Mouse (Mus musculus) megakaryocyte progenitor cell, adult 5-6 weeks (primary cell): ENCODE data around the gene Npepl1. TPM values are rescaled to one million over a fixed set of nuclear protein-coding genes. Genes with fewer than 3 reads are reported as not detected.

Experiments used
- ATAC-seq: replicated peaks from 2 replicates; pipeline ENCODE4 v1.8.0; 2016; ENCODE audit warnings: mild to moderate bottlenecking, moderate TSS enrichment, inconsistent platforms; ENCODE audit not compliant: poor library complexity
- total RNA-seq, 2 experiments: library from RNA; stranded (forward) in 1 of 2; stranded (reverse) in 1 of 2; fragments of 157-497, 149-512 nt in 1 of 2; fragments of 200-1000 nt in 1 of 2; gene quantifications; 2 replicates each; pipeline versions ENCODE4 v1.2.3 to v1.2.4; 2015 to 2017

Npepl1 gene
- total RNA-seq (2015) = 46.8 and 49.6 TPM in 2 replicates
- 28.2 and 31.7 TPM in 2 replicates for total RNA-seq (2017)

DNA sequence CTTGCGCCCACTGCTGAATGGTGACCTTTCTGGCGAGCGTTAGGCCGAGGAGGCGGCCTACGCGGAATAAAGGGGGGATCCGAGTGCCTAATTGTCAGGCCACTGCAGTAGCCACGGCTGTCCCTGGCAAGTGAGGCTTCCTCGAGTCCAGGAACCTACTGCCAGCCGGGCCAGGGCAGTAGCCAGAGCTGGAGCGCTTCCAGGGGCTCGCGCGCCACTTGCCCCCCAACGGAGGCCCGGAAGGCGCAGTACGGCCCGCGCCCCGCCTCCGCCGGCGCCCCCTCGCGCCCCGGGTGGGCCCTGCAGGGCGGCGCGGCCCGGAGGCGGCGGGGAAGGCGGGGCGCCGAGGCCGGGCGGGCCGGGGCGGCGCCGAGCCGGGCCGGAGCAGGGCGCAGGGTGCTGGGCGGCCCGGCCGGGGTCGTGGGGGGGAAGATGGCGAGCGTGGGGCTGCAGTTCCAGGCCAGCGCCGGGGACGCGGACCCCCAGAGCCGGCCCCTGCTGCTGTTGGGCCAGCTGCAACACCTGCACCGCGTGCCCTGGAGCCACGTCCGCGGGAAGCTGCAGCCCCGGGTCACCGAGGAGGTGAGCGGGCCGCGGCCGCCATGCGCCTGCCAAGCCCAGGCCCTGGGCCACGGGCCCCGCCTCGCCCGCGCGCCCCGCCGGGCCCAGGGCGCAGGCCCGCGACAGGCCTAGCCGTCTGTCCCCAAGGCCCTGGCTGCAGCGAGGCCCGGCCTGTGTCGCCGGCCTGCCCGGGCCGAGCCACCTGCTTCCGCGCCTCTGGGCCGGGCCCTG, at the start of gene Npepl1:
Gene Npepl1 (plus strand): TSS at position 359 of the 792 bp plus-strand sequence.
- peak; percentile 67 for ATAC-seq

DNA sequence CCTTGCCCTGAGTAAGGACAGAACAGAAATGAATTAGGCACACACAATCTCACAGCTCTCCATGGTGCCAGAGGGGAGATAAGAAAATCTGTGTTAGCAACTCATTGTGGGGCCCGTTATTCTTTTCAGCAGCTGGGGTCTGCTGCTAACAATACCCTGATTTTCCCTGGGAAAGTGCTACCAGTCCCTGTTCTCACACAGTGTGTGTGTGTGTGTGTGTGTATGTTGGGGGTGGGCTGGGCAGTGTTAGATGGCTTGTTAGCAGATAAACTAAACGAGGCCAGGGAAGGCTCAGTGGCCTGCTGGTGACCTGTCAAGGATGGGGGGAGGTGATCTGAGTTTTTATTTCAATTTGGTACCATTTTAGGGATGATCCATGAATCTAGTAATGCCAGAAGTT, 48.9 kb upstream of the Npepl1 start:
- ATAC-seq = no peak

DNA sequence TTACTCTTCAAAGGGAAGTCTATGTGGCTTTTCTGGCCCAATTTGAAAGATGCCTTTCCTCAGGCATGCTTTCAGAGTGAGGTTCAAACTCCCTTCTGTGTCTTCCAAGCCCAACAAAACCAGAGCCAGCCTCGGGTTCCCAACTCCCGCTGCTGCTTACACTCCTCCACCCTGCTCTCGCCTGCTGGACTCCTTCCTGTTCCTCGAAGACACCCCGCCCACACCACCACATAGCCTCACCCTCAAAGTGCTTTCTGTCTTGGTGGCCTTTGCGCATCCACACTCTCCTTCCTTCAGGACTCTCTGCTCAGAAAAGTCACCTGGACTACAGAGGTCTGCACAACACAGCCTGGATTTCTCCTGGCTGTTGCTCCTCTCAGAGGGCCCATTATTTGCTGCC, 47.1 kb upstream of the Npepl1 start:
- no peak for ATAC-seq

DNA sequence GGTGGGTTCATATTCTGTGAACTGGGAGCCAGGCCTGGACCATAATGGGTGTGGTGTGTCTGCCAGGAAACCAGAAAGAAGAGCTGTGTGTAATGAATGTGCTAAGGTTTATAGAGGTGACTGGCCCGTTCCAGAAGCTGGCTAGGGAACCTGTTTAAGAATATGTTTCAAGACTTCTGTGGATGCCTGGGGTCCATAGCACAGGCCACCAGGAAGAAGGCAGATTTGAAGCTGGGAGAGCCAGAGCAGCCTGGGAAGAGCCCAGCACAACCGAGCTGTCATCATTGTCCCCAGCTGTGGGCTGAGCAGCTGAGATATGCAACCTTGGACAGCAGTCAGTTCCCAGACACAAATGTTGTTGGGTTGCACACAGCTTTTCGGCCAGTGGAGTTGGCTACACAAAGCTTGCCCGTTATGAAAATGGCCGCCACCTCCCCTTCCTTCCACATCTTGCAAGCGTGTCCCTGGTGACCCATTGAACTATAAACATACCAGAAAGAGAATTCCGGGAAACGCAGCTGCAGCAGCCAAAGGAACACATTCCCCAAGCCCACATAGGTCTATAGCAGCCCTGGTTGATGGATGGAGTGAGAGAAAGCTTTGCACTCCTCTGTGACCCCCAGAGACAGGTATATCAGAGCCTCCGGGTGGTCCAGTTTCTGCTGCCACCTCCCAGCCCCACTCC, 46.5 kb upstream of the Npepl1 start:
- no peak for ATAC-seq

DNA sequence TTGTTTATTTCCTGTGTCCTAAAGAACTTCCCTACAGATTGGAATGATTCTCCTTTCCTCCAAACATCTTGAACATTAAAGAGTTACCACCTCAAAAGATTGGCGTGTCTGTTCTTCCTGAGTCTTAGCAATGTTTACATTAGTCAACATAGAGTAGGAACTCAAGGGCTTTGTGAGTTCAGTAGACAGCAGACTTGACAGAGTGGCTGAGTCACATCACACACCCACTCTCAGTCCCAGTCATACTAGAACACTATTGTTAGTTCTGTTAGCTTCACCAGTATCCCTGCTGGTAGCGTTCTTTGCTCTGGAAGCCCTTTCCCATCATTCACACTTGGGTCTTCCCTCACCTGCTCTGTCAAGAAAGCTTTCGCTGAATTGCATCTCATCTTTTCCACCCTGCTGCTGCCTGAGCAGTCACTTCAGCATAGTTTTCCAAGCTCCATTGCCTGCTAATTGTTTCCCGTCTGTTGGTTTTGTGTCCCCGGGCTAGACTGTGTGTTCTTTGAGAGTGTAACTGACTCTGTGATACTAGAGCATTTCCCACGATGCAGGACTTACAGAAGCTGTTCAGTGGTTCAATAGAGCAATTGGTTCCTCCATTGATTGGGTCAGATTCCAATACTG, 42.2 kb upstream of the Npepl1 start:
- no peak for ATAC-seq

DNA sequence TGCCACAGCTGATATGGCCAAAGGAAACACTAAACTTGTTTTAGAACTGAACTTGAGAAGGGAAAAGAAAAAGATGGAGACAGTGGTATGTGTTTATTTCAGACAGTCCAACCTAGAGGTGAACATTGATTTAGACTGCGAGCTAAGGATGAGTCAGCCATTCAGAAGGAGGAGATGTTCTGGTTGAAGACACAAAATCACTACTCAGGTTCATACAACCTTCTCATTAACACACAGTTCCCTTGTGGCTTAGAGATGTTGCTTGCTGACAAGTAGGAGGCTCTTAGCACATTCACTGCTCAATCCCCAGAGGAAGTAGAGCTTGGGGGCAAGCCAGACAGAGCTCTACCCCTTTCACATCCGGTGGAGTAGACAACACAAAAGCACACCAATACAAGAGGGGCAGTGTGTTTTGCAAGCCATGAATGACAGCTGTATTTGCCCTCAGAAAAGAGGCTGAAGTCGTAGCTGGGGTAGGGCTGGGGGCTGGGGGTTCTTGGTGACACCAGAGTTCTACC, 40.6 kb upstream of the Npepl1 start:
- ATAC-seq = peak; percentile 82

DNA sequence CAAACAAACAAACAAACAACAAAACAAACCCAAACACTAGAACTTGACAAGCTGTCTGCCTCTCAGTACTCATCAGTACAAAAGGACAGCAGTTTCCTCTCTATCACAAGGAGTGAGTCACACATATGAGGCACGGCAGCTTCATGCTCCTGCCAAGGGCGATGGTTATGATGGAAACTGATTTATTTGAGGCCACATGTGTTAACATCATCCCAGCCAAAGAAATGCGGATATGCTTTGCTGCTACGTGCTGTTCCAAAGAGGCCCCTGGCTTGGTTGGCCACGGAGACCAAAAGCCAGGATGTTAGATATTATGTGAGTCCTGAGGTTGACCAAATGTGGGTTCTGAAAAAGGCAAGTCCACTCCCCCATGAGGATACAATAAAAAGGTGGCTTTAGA, 38.7 kb upstream of the Npepl1 start:
- ATAC-seq = no peak

DNA sequence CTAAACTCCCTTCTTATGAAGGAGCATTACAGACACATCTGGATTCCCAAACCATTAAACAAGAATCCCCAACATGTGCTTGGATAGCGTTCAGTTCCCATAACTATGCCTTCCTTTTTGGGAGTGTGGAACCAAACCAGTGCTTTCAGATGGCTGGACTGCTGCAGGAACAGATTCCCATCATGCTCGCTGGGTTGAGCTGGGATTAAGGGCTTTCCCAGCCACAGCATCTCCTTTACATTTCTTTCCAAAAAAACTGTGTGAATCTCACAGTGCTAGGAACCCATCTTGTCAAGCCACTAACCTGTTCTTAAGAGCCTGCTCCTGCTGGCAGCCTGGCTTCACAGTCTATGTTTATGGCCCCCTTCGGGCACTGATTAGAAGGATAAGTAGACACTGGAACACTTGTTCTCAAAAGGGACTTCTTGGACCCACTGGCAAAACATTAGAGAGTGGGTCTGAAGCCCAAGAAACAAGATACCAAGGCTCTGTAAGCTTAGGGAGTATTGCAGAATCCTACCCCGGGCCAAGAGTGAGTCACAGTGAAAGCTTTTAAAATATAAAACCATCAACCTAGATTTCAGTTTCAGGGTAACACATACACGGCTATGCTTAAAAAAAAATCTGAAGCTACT, 36.9 kb upstream of the Npepl1 start:
- no peak for ATAC-seq

DNA sequence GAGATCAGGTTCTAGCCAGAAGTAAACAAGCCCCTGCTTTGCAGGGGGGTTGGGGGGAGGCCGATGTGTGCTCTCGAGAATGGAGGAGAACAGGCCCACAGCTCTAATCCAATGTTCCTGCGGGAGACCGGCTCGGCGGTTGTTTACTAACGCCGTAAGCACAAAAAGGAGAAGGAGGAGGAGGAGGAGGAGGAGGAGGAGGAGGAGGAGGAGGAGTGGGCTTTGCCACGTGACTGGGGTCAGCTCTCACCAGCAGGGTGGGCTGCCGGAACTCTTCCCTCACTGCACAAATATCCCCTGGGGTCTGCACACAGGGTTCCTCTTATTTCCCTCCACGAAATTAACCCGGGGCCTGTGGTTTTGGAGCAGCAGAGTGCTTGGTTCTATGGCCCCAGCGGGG, 35.5 kb upstream of the Npepl1 start:
- no peak for ATAC-seq

DNA sequence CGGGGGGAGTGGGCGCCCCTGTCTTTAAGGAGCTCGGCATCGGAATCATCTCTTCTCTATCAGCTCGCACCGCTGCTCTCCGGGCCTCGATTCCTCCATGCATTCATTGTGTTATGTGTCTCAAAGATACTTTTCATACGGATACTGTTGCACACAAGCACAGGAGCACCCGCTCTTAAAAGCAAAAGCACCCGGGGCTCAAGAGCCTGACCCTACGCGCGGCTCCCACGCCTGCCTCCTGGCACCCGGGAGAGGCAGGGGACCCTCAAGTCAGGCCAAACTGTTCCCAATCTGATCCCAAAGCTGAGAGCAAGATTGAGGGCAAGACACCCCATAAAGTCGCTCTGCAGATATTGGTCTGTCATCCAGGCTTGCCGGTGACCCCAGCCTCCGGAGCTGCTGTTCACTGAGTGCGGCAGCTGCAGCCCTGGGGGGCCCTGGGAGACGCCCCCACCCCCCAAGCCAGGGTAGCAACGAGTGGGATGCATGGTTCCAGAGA, 35.0 kb upstream of the Npepl1 start:
- ATAC-seq = no peak

DNA sequence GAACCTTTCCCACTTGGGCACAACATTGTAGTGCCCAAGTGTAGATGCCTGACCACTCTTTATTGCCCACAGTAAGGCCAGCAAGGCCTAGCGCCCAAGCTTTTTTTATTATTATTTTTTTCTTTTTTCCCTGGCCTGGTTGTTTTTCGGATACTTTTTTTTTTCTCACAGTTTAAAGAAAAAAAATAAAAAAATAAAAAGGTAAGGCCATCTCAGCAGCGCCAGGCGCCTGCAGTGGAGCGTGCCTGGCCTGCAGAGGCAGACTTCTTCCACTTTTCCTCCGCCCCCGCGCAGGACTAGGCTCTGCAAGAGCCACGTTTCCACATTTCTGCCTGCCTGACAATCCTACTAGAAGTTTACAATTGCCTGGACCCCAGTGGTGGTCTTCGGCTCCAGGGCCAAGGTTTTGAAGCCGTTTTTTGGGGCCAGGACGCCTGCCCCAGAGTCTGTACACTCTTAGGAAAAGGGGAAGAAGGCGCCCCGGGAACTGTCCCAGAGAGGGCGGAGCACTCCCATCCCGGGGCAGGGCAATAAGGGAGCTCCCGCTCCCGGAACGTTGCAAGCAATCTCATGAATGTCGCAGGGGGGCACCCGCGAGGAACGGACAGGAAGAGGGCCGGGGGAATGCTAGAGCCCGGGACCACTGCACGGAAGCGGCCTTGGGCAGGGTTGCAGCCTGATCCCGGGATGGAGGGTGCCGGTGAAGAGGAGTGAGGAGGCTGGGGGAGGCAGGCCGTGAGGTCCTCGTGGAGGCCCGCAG, 34.3 kb upstream of the Npepl1 start, which contains the start of gene Stx16:
Gene Stx16 (plus strand): TSS at position 636 of the 760 bp plus-strand sequence.
- peak; percentile 80 for ATAC-seq

DNA sequence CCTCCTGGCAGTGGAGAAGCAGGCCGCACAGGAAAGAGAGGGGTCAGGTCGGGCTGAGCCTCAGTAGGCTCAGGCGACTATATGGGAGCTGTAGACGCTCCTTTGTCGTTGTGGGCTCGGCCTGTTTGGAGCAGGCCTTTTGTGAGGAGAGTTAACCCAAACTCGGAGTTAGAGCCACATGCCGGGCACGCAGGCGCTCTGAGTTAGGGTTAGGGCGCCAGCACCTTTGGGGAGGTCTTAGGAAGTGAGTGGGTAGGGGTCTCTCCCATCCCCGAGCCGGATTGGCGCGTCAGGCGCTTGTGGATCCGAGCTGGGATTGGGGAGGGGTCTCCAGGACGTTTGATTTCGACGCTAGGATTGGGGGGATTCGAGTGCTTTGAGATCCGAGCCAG, 33.7 kb upstream of the Npepl1 start:
- ATAC-seq = peak; percentile 37

DNA sequence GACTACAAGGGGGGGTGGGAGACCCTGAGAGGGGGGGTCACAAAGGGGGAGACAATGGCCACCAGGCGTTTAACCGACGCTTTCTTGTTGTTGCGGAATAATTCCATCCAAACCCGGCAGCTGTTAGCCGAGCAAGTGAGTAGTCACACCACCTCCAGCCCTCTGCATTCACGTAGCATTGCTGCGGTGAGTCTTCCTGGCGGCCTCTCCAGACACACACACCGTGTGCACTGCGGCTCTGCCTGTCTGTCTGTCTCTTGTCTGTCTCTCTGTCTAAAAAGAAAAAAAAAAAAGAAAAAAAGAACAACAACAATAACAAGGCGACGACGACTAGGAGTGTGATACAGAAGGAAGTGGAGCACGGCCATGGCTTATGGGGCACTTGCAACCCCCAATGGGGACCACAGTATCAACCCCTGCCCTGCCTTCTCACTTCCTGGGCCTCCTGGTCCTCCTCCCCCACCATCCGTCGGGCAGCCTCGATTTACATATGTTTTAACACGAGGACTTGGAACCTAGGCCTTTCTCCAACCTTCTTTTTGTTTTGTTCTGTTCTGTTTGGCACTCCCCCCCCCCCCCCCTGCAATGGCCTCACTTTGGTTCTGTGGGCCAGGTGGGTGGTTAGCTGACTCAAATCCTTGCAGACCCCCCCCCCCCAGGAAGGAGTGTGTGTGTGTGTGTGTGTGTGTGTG, 33.0 kb upstream of the Npepl1 start:
- peak; percentile 49 for ATAC-seq

DNA sequence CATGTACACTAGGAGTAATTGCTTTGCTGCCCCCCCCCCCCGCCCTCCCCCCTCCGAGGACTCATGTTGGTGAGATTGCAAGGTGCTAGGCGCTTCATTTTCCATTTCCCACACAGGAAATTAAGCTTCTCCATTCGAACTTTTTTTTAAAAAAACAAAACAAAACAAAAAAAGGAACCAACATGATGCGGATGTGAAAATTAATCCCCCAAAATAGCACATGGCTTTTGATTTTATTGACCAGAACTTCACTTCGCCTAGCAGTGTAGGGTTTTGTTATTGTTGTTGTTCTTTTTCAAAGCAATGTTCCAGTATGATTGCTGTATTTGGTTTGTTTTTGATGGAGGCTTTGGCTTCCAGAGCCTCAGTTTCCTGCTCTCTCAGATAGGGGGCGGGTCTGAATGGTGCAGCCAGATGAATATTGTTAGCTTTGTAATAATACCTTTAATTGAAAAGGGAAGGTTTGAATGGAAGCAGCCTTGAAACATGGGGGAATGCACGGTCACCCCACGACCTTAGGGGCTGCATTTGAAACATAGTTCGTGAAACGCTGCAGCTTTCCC, 32.3 kb upstream of the Npepl1 start:
- ATAC-seq = 0 out of 2 replicates have a peak, but pooled peaks have one; percentile 1

DNA sequence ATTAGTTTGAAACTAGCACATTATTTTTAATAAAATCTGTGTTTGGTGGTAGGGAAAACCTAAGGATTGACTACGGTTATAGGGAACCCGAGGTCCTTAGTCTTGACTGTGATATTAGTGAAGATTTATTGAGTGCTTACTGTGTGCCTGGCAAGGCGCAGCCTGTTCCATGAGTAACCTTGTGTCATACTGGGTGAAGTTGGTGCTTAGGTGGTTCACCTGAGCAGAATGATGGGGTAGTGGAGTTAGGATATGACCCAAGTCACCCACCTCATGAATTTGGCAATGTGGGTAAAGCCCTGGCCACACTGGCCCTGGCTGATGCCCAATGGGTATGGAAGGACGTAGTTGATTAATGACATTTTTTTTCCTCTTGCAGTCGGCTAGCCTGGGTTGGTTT, 28.3 kb upstream of the Npepl1 start:
- no peak for ATAC-seq

DNA sequence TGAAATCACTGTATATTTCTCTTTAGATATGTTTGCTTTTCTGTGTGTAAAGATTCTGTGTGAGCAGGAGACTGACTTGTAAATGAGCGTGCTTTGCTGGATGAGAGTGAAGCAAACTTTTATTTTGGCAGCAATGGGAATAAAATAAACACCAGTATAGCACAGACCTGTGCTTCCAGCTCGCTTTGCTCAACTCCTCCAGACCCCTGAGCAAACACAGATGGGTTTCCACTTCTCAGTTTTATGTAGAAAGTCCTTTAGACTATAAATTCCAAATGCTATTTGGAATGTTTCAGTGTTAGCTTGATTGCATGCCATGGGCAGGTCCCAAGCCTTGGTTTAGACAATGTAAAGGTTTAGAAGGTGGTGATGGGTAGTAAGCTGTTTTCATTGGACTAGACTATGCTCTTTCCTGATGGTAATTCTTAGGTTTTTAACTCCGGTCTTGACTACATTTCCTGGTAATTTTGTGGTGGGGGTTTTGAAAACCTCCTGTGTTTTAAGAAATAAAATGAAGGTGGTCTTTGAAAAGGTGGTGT, 27.7 kb upstream of the Npepl1 start:
- no peak for ATAC-seq

DNA sequence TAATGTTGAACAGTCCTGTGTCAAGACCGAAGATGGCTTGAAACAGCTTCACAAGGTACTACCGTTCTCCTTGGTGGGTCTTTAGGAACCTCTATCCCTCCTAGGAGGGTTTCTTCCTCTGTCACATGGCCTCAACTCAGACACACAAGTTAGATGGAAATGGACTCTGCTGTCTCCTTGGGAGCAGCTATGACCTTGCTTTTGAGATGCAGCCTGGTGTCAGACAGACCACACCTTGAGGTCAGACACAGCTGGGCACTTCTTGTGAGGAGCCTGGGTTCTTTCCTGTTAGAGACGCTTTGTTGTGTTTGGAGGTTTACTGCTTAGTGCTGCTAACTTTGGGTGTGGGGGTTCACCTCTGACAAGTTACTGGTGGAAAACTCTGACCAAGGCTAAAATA, 15.1 kb upstream of the Npepl1 start:
- ATAC-seq = no peak

DNA sequence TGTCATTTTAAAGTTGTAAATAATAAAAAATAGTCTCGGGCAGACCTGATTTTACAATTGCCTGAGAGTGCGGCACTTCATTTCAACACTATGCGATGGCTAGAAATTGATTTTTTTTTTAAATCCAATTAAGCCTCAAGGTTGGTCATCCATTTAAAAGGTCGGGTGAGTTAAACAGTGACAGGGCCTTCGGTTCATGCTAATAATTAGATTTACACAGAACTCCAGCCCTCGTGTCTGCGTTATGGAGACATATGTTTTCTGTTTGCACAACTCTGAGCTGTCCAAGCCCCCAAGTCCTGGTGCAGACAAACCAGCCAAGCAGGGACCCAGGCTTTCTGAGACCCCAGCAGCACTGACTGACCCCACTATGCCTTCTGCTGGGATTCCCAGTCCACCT, 7.8 kb upstream of the Npepl1 start:
- no peak for ATAC-seq

DNA sequence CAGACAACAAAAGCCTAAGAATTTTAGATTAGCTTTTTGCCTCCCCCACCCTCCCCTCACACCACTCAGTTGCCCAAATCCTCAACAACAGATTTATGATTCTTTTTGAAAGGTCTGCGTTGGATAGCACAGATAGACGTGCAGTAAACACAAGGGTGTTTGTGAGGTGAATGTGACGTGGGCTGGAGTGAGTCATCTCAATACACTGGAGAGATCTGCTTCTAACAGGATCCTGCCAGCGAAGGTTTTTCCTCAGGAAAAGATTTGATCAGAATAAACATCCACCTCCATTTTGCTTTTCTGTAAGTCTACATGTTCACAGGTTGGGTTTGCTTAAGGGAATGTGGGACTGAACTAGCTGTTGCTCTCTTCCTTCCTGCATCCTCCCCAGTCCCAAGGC, 6.6 kb upstream of the Npepl1 start:
- no peak for ATAC-seq
